ENCODE assay signal across 8 mouse cellular contexts in genomic region chr5:110879042-110879441, GRCm38 (mm10). TPM values are rescaled to one million over a fixed set of nuclear protein-coding genes. Genes with fewer than 3 reads are reported as not detected.
DNase-seq lines count a peak whose midpoint lies in the region; ATAC-seq and TF ChIP-seq lines count a peak whose summit lies in the region.

No protein-coding gene starts in this region.

- peaks cover 3% of the 10 kb centered on the region; the same call in 1 of the 2 replicates for H3K79me2 ChIP-seq in MEL (ENCODE audit: control insufficient read depth, insufficient read depth, low read length, poor library complexity)

- peaks cover 15% of the 10 kb centered on the region; the same call in 1 of the 2 replicates for H3K4me1 ChIP-seq in heart, embryonic 16.5 days (ENCODE audit: control insufficient read depth, insufficient read depth, low read length)
- H3K4me1 ChIP-seq in MEL (ENCODE audit: control insufficient read depth in 1 of 2, insufficient read depth in 2 of 2, low read length in 2 of 2): peaks cover 0 to 4% of the 10 kb centered on the region in 2 experiments; a peak in 1 of 4 replicates
- no peaks in the 10 kb centered on the region for H3K4me1 ChIP-seq in hindbrain, embryonic 11.5 days (replicated peaks; ENCODE audit: control insufficient read depth, insufficient read depth, low read length)
- H3K4me1 ChIP-seq in midbrain, embryonic 11.5 days (ENCODE audit: control insufficient read depth, insufficient read depth, low read length): peaks cover 7% of the 10 kb centered on the region; the same call in 1 of the 2 replicates

- H3K9me3 ChIP-seq in heart, embryonic 16.5 days (replicated peaks; ENCODE audit: control insufficient read depth, low read length): no peaks in the 10 kb centered on the region
- no peaks in the 10 kb centered on the region for H3K9me3 ChIP-seq in MEL (replicated peaks; ENCODE audit: insufficient read depth, low read length)
- no peaks in the 10 kb centered on the region for H3K9me3 ChIP-seq in hindbrain, embryonic 11.5 days (ENCODE audit: control insufficient read depth, low read length)
- no peaks in the 10 kb centered on the region for H3K9me3 ChIP-seq in midbrain, embryonic 11.5 days (ENCODE audit: control insufficient read depth, low read length)

- no peak for ATAC-seq in heart, embryonic 16.5 days (replicated peaks; ENCODE audit: extremely low read depth, insufficient read depth, low FRiP score)
- ATAC-seq in hindbrain, embryonic 11.5 days (ENCODE audit: low FRiP score): no peak; the same call in 1 of the 2 replicates
- ATAC-seq in midbrain, embryonic 11.5 days (ENCODE audit: low FRiP score): no peak

- no peak for TF ChIP-seq RAD21 in MEL (IDR thresholded peaks at IDR 0.05; ENCODE audit: low read depth, low read length)

- peak overlapping the region; percentile 95 for H3K9ac ChIP-seq in heart, embryonic 16.5 days (ENCODE audit: low read length)
- H3K9ac ChIP-seq in MEL (ENCODE audit: control insufficient read depth, low read depth, low read length, poor library complexity, severe bottlenecking): peak overlapping the region; percentile 85
- peak overlapping the region; percentile 77 for H3K9ac ChIP-seq in hindbrain, embryonic 11.5 days (ENCODE audit: low read depth, low read length)
- H3K9ac ChIP-seq in midbrain, embryonic 11.5 days (ENCODE audit: low read length): peak overlapping the region; percentile 94

- TF ChIP-seq POLR2A in MEL (IDR thresholded peaks at IDR 0.05; ENCODE audit: control insufficient read depth in 1 of 2, insufficient read depth in 1 of 2, low read depth in 1 of 2, low read length in 2 of 2, poor library complexity in 1 of 2): no peak

- H3K4me3 ChIP-seq in heart, embryonic 16.5 days (ENCODE audit: low read length): peak overlapping the region; percentile 94
- peak overlapping the region; percentile 93 to 94 for H3K4me3 ChIP-seq in MEL (ENCODE audit: control insufficient read depth in 1 of 2, insufficient read depth in 1 of 2, low read depth in 2 of 2, low read length in 2 of 2)
- H3K4me3 ChIP-seq in hindbrain, embryonic 11.5 days (ENCODE audit: low read depth, low read length): peak overlapping the region; percentile 84
- H3K4me3 ChIP-seq in midbrain, embryonic 11.5 days (ENCODE audit: low read depth, low read length): peak overlapping the region; percentile 82

- H3K27me3 ChIP-seq in heart, embryonic 16.5 days (ENCODE audit: control insufficient read depth, insufficient read depth, low read length): no peaks in the 10 kb centered on the region
- no peaks in the 10 kb centered on the region for H3K27me3 ChIP-seq in MEL (ENCODE audit: control insufficient read depth in 1 of 2, insufficient read depth in 2 of 2, low read length in 2 of 2)
- H3K27me3 ChIP-seq in hindbrain, embryonic 11.5 days (ENCODE audit: control insufficient read depth, insufficient read depth, low read length): no peaks in the 10 kb centered on the region
- no peaks in the 10 kb centered on the region for H3K27me3 ChIP-seq in midbrain, embryonic 11.5 days (ENCODE audit: control insufficient read depth, insufficient read depth, low read length)

- H3K27ac ChIP-seq in heart, embryonic 16.5 days (ENCODE audit: low read length): peak overlapping the region; percentile 46; the same call in 1 of the 2 replicates
- no peak overlapping the region for H3K27ac ChIP-seq in MEL (ENCODE audit: control insufficient read depth, low read depth, low read length)
- peak overlapping the region; percentile 59; the same call in 1 of the 2 replicates for H3K27ac ChIP-seq in hindbrain, embryonic 11.5 days (ENCODE audit: low read depth, low read length)
- peak overlapping the region; percentile 35; the same call in 1 of the 2 replicates for H3K27ac ChIP-seq in midbrain, embryonic 11.5 days (ENCODE audit: low read depth, low read length)

- no peaks in the 10 kb centered on the region for H3K36me3 ChIP-seq in heart, embryonic 16.5 days (ENCODE audit: control insufficient read depth, insufficient read depth)
- H3K36me3 ChIP-seq in MEL (ENCODE audit: control insufficient read depth in 1 of 2, insufficient read depth in 2 of 2, low read length in 2 of 2): peaks cover 2 to 3% of the 10 kb centered on the region in 2 experiments; a peak in 1 of 4 replicates
- no peaks in the 10 kb centered on the region for H3K36me3 ChIP-seq in hindbrain, embryonic 11.5 days (ENCODE audit: control insufficient read depth, insufficient read depth, low read length)
- no peaks in the 10 kb centered on the region for H3K36me3 ChIP-seq in midbrain, embryonic 11.5 days (ENCODE audit: control insufficient read depth, insufficient read depth, low read length)

- H3K4me2 ChIP-seq in heart, embryonic 16.5 days (ENCODE audit: low read depth, low read length): peak overlapping the region; percentile 91
- peak overlapping the region; percentile 78 for H3K4me2 ChIP-seq in hindbrain, embryonic 11.5 days (replicated peaks; ENCODE audit: low read depth, low read length)
- H3K4me2 ChIP-seq in midbrain, embryonic 11.5 days: peak overlapping the region; percentile 79

- TF ChIP-seq EP300 in MEL (IDR thresholded peaks at IDR 0.05; ENCODE audit: low read depth in 1 of 2, low read length in 2 of 2): no peak

- WGBS in heart, embryonic 16.5 days: 62% methylated on average over 7 of the region's 7 CpGs
- 63% methylated on average over 7 of the region's 7 CpGs for WGBS in hindbrain, embryonic 11.5 days
- 57% methylated on average over 7 of the region's 7 CpGs for WGBS in midbrain, embryonic 11.5 days

- TF ChIP-seq CTCF in MEL (IDR thresholded peaks at IDR 0.05 in 2 of 3, conservative IDR thresholded peaks at IDR 0.05 in 1 of 3; ENCODE audit: control insufficient read depth in 1 of 3, insufficient read depth in 1 of 3, low read depth in 2 of 3, low read length in 3 of 3, poor library complexity in 1 of 3, severe bottlenecking in 1 of 3): no peak

- intact Hi-C loops in heart, postnatal 10 days (cut with DNase I): loop anchor here (1.0 kb wide), 1 partner anchor 22 kb away; no protein-coding TSS in a partner anchor

- DNase-seq in heart, postnatal 10 days: no peak
- no peak for DNase-seq in MEL (ENCODE audit: low read depth, low spot score)
- DNase-seq in hindbrain, embryonic 11.5 days (ENCODE audit: low spot score): no peak
- no peak for DNase-seq in midbrain, embryonic 11.5 days (ENCODE audit: low spot score, missing footprints)
- DNase-seq in adrenal gland, adult 2 months: no peak
- DNase-seq in cerebellum, adult 8-10 months: no peak
- no peak for DNase-seq in thymus, postnatal 25 days

TF ChIP-seq in MEL, 35 proteins besides CTCF, POLR2A, EP300 and RAD21:
- no peak for TF ChIP-seq POLR2AphosphoS5 (IDR thresholded peaks at IDR 0.05; ENCODE audit: borderline replicate concordance, low read depth, low read length)
- TF ChIP-seq ZNF384 (IDR thresholded peaks at IDR 0.05; ENCODE audit: low read depth, low read length): peak; percentile 78
- no peak for TF ChIP-seq ZKSCAN1 (IDR thresholded peaks at IDR 0.05; ENCODE audit: low read depth, low read length)
- 0 out of 2 replicates have a peak, but pooled peaks have one; percentile 6 for TF ChIP-seq MAZ (IDR thresholded peaks at IDR 0.05; ENCODE audit: low read depth, low read length)

RNA-seq across cellular contexts. Expression of gene Ttc28, which starts 0.6 kb away (rescaled TPM):
- 5.7 and 5.8 TPM in 2 replicates for polyA plus RNA-seq in heart, embryonic 16.5 days (2015; fragmentation: Nextera tagmentation; extraction: Ambion mirVana)
- 10 to 100 TPM; 26.7 to 29.3 TPM for total RNA-seq in heart, postnatal 10 days (2021)
- total RNA-seq in MEL (2012; rRNA removed): 1.1 and 1.2 TPM in 2 replicates
- polyA plus RNA-seq in MEL (2012; ENCODE audit: insufficient read depth in 1 of 2, insufficient read length in 2 of 2, low read depth in 1 of 2, low replicate concordance in 2 of 2, missing spikeins in 1 of 2): 1 to 10 TPM in 1 of 2 experiments, not detected in 1; 1.8 TPM
- 14.0 and 15.6 TPM in 2 replicates for polyA plus RNA-seq in hindbrain, embryonic 11.5 days (2014; fragmentation: Nextera tagmentation; extraction: Ambion mirVana)
- polyA plus RNA-seq in midbrain, embryonic 11.5 days (2014; fragmentation: Nextera tagmentation; extraction: Ambion mirVana): 12.7 and 13.5 TPM in 2 replicates
- 10 to 100 TPM; 17.2 to 21.1 TPM for total RNA-seq in adrenal gland, adult 2 months (2021)
- polyA plus RNA-seq in adrenal gland, adult 2 months (2012; rRNA removed): 14.1 and 17.0 TPM in 2 replicates

RNA-seq across cellular contexts. Expression of gene Chek2, which starts 39.3 kb away (rescaled TPM):
- 17.1 and 19.0 TPM in 2 replicates for polyA plus RNA-seq in heart, embryonic 16.5 days (2015; fragmentation: Nextera tagmentation; extraction: Ambion mirVana)
- total RNA-seq in heart, postnatal 10 days (2021): 1 to 10 TPM; 5.7 to 7.0 TPM
- 22.2 and 23.9 TPM in 2 replicates for total RNA-seq in MEL (2012; rRNA removed)
- 10 to 100 TPM in 1 of 2 experiments, not detected in 1; 24.1 TPM for polyA plus RNA-seq in MEL (2012; ENCODE audit: insufficient read depth in 1 of 2, insufficient read length in 2 of 2, low read depth in 1 of 2, low replicate concordance in 2 of 2, missing spikeins in 1 of 2)
- 24.3 and 26.1 TPM in 2 replicates for polyA plus RNA-seq in hindbrain, embryonic 11.5 days (2014; fragmentation: Nextera tagmentation; extraction: Ambion mirVana)
- 26.8 and 28.5 TPM in 2 replicates for polyA plus RNA-seq in midbrain, embryonic 11.5 days (2014; fragmentation: Nextera tagmentation; extraction: Ambion mirVana)
- total RNA-seq in adrenal gland, adult 2 months (2021): 1 to 10 TPM; 3.4 to 3.6 TPM
- 2.6 and 3.7 TPM in 2 replicates for polyA plus RNA-seq in adrenal gland, adult 2 months (2012; rRNA removed)

RNA-seq across cellular contexts. Expression of gene Hscb, which starts 39.5 kb away (rescaled TPM):
- polyA plus RNA-seq in heart, embryonic 16.5 days (2015; fragmentation: Nextera tagmentation; extraction: Ambion mirVana): 22.5 and 23.1 TPM in 2 replicates
- 10 to 100 TPM; 13.7 to 18.9 TPM for total RNA-seq in heart, postnatal 10 days (2021)
- total RNA-seq in MEL (2012; rRNA removed): 20.1 and 29.4 TPM in 2 replicates
- 10 to 100 TPM in 1 of 2 experiments, not detected in 1; 29.0 TPM for polyA plus RNA-seq in MEL (2012; ENCODE audit: insufficient read depth in 1 of 2, insufficient read length in 2 of 2, low read depth in 1 of 2, low replicate concordance in 2 of 2, missing spikeins in 1 of 2)
- polyA plus RNA-seq in hindbrain, embryonic 11.5 days (2014; fragmentation: Nextera tagmentation; extraction: Ambion mirVana): 15.7 and 24.3 TPM in 2 replicates
- polyA plus RNA-seq in midbrain, embryonic 11.5 days (2014; fragmentation: Nextera tagmentation; extraction: Ambion mirVana): 21.0 and 25.0 TPM in 2 replicates
- total RNA-seq in adrenal gland, adult 2 months (2021): 10 to 100 TPM; 14.4 to 17.3 TPM
- polyA plus RNA-seq in adrenal gland, adult 2 months (2012; rRNA removed): 9.9 and 10.8 TPM in 2 replicates
